Mouse (Mus musculus): Measurements from ENCODE around the gene Cyp4f18.
"Not testable (repeated sequence)": the region's sequence is repeated elsewhere in the genome, so short reads cannot be mapped to it uniquely, and the experiment has no call there.

- TF ChIP-seq POLR2A (IDR thresholded peaks at IDR 0.05; ENCODE audit: low read depth, low read length); CTCF (IDR thresholded peaks at IDR 0.05; ENCODE audit: extremely low read depth, insufficient read length, insufficient replicate concordance, low read depth, low read length): not testable (repeated sequence)
Measured at GRCm38 (mm10) chr8:71952961-71953700, 56.3 kb downstream of the Cyp4f18 start.

All from small intestine, adult 2 months (tissue).